Mouse (Mus musculus) limb, embryonic 14.5 days (tissue): ENCODE measurements around the gene Nacad. TPM values are rescaled to one million over a fixed set of nuclear protein-coding genes. Genes with fewer than 3 reads are reported as not detected.

ENCODE experiments used
- ATAC-seq: fragments of 200-750 bp; cut with Nextera tagmentation; 2 replicates; pipeline ENCODE4 v1.8.0; 2017; ENCODE audit warnings: low read depth, moderate number of reproducible peaks, moderate TSS enrichment; ENCODE audit not compliant: low FRiP score
- DNase-seq: peaks from one replicate; pipeline ENCODE4 v3.0.0-alpha.2; 2015; ENCODE audit warnings: low spot score
- H3K27ac ChIP-seq: fragments of 300-500 bp; sonication (generic); replicated peaks from 2 replicates; pipeline ENCODE4 v1.5.1; 2014; ENCODE audit warnings: low read depth, mild to moderate bottlenecking, low read length, moderate library complexity, mixed read lengths
- H3K27me3 ChIP-seq: fragments of 300-500 bp; sonication (generic); 2 replicates; pipeline ENCODE4 v1.6.1; 2014; ENCODE audit warnings: low read length, mixed read lengths; ENCODE audit not compliant: control insufficient read depth, insufficient read depth
- H3K36me3 ChIP-seq: fragments of 300-500 bp; sonication (generic); 2 replicates; pipeline ENCODE4 v1.6.1; 2014; ENCODE audit warnings: mild to moderate bottlenecking, low read length, moderate library complexity, mixed read lengths; ENCODE audit not compliant: control insufficient read depth, insufficient read depth
- H3K4me1 ChIP-seq: fragments of 300-500 bp; sonication (generic); 2 replicates; pipeline ENCODE4 v1.6.1; 2014; ENCODE audit warnings: antibody characterized with exemption, low read length, mixed read lengths; ENCODE audit not compliant: control insufficient read depth, insufficient read depth
- H3K4me2 ChIP-seq: fragments of 300-500 bp; sonication (generic); replicated peaks from 2 replicates; pipeline ENCODE4 v1.6.1; 2014; ENCODE audit warnings: low read depth, mild to moderate bottlenecking, low read length, moderate library complexity; ENCODE audit not compliant: severe bottlenecking
- H3K4me3 ChIP-seq: fragments of 300-500 bp; sonication (generic); replicated peaks from 2 replicates; pipeline ENCODE4 v1.5.1; 2014; ENCODE audit warnings: low read length
- H3K9ac ChIP-seq: fragments of 300-500 bp; sonication (generic); 2 replicates; pipeline ENCODE4 v1.6.1; 2014; ENCODE audit warnings: mild to moderate bottlenecking, low read depth, low read length, moderate library complexity; ENCODE audit not compliant: severe bottlenecking
- H3K9me3 ChIP-seq: fragments of 300-500 bp; sonication (generic); 2 replicates; pipeline ENCODE4 v1.6.1; 2016; ENCODE audit warnings: low read length; ENCODE audit not compliant: control insufficient read depth
- POLR2A ChIP-seq: fragments of 200-500 bp; IDR thresholded peaks from 2 replicates; pipeline ENCODE4 v1.8.0; 2012; ENCODE audit warnings: inconsistent platforms, mild to moderate bottlenecking, moderate library complexity, borderline replicate concordance; ENCODE audit not compliant: insufficient read depth, insufficient read length; ENCODE audit errors: extremely low read depth
- WGBS: fragments of 180-500 bp; shearing (Covaris S2); extraction: QIAGEN DNeasy Blood & Tissue Kit; methylation state at CpG from one replicate; pipeline ENCODE4 v1.1.7; 2014; 5-methylcytosine and 5-hydroxymethylcytosine counted together
- polyA plus RNA-seq, 2 experiments: library from polyadenylated mRNA; depleted of rRNA in 1 of 2; stranded (reverse) in 1 of 2; unstranded in 1 of 2; fragments of >200 nt; fragmentation: Nextera tagmentation in 1 of 2; extraction: Ambion mirVana in 1 of 2; gene quantifications; 2 replicates each; pipeline versions ENCODE4 v1.2.1 to v1.2.3; 2012 to 2014

Gene Nacad
- polyA plus RNA-seq, 2 experiments = 0.89 to 2.0 TPM

DNA sequence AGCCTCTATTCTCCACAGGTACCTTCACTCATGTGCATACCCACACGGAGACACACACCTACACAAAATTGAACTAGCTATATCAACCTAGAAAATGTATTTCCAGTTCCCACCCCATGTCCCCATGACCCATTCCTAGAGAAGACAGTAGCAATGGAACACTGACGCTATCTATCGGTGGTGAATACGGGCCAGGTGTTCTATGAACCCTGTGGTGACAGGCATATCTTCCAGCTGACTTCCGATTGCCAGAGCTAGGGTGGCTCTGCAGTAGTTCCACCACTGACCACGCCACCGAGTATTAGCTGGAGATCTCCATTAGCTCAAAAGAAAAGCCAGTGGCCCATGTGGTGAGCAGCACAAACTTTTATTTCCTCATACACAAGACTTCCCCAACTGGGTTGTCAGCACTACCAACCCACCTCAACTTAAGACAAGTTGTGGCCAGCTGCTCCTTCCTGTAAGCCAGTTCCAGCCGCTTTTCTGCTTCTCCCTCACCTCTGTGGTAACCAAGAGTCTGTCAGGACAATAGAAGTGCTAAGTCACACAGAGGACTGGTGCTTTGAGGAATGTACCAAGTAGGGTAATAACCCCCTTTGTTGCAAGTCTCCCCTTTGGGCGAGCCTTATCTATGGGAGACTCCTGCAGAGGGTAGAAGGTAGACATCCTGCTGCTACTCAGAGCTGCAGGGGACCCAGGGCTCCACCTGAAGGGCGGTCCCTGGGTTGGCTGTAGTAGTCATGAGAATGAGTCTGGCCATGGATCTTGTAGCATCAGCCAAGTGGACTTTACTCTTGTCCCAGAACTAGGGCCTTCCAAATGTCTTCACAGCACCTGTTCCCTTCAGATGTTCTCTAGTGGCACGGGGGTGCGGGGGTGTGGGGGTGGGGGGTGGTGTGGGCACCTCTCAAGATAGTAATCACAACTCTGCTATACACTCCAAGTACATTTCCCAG is 9.7 kb upstream of the Nacad start:
- no peaks in the 10 kb centered on the region for H3K4me1 ChIP-seq
- no peaks in the 10 kb centered on the region for H3K27me3 ChIP-seq
- 91% methylated on average over 12 of the region's 12 CpGs for WGBS
- no peaks in the 10 kb centered on the region for H3K9me3 ChIP-seq
- peaks cover 88% of the 10 kb centered on the region for H3K36me3 ChIP-seq
- H3K27ac ChIP-seq = no peak overlapping the region
- H3K4me3 ChIP-seq = no peak overlapping the region
- DNase-seq = no peak
- H3K4me2 ChIP-seq = no peak overlapping the region
- no peak for ATAC-seq
- TF ChIP-seq POLR2A = no peak
- no peak overlapping the region for H3K9ac ChIP-seq

DNA sequence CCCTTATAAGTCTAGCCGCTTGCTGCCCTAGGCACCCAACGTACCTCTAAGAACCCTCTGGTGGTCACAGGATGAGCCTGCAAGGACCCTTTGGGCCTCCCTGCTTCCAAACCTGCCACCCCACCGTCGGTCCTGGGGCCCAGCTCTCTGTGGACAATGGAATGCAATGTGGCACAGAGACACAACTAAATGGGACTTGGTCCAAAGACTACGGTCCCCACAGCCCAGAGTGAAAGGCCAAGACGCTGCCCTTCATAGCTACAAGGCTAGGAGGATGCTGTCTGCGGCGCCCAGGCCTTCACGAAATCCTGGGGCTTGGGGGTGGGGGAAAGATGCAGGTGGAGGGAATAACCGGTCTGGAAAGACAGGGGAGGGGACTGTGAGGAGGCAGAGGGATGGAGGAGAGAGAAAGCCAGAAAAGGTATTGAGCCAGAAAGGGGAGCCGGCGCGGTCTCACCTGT is 802 bp downstream of the Nacad start:
- H3K4me1 ChIP-seq = peaks cover 15% of the 10 kb centered on the region; the same call in 1 of the 2 replicates
- H3K27ac ChIP-seq = no peak overlapping the region
- TF ChIP-seq POLR2A = no peak
- 13% methylated on average over 13 of the region's 13 CpGs for WGBS
- peaks cover 21% of the 10 kb centered on the region; the same call in 1 of the 2 replicates for H3K27me3 ChIP-seq
- DNase-seq (no peak), ATAC-seq (peak; percentile 7; the same call in 1 of the 2 replicates)
- no peaks in the 10 kb centered on the region for H3K9me3 ChIP-seq
- peak overlapping the region; percentile 71 for H3K4me2 ChIP-seq
- H3K36me3 ChIP-seq = 0 out of 2 replicates have a peak, but pooled peaks cover 1% of the 10 kb centered on the region
- H3K4me3 ChIP-seq = peak overlapping the region; percentile 40
- H3K9ac ChIP-seq = peak overlapping the region; percentile 52

GRCm38 (mm10) chr11:6604604-6604936 is 1.3 kb downstream of the Nacad start:
- DNase-seq (no peak), ATAC-seq (no peak)
- Histone ChIP-seq H3K27me3 (peaks cover 21% of the 10 kb centered on the region; the same call in 1 of the 2 replicates), H3K4me2 (peak overlapping the region; percentile 71), H3K4me1 (peaks cover 15% of the 10 kb centered on the region; the same call in 1 of the 2 replicates), H3K4me3 (no peak overlapping the region), H3K36me3 (peaks cover 5% of the 10 kb centered on the region; the same call in 1 of the 2 replicates), H3K27ac (no peak overlapping the region), H3K9ac (peak overlapping the region; percentile 52; the same call in 1 of the 2 replicates), H3K9me3 (no peaks in the 10 kb centered on the region)
- no peak for TF ChIP-seq POLR2A

GRCm38 (mm10) chr11:6603887-6604603 is 1.8 kb downstream of the Nacad start:
- DNase-seq (peak; percentile 60), ATAC-seq (0 out of 2 replicates have a peak, but pooled peaks have one; percentile 5)
- Histone ChIP-seq H3K27me3 (peaks cover 21% of the 10 kb centered on the region; the same call in 1 of the 2 replicates), H3K4me1 (peaks cover 15% of the 10 kb centered on the region; the same call in 1 of the 2 replicates), H3K4me2 (no peak overlapping the region), H3K9me3 (no peaks in the 10 kb centered on the region), H3K9ac (no peak overlapping the region), H3K4me3 (no peak overlapping the region), H3K36me3 (peaks cover 5% of the 10 kb centered on the region; the same call in 1 of the 2 replicates), H3K27ac (no peak overlapping the region)
- TF ChIP-seq POLR2A = no peak
- WGBS = 11% methylated on average over 12 of the region's 12 CpGs

DNA sequence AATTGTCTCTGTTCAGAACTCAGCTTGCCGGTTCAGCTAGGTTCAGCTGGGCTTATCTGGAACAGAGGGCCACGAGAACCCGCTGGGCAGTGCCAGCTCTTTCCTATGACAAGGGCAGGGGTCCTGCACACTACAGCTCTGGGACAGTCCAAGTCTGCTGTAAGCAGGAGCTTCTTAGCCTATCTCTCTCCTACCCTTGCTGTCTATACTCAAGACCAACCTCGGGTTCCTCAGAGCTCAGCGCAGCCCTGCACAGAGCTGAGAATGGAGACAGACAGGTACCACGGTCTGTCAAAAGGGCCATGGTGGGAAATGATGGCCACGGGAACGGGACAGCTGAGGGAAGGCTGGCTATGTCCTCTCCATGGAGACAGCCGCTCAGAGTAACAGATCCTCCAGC is 2.6 kb downstream of the Nacad start:
- Histone ChIP-seq H3K9ac (no peak overlapping the region), H3K4me2 (no peak overlapping the region), H3K36me3 (peaks cover 5% of the 10 kb centered on the region; the same call in 1 of the 2 replicates), H3K9me3 (no peaks in the 10 kb centered on the region), H3K27me3 (peaks cover 21% of the 10 kb centered on the region; the same call in 1 of the 2 replicates), H3K4me3 (no peak overlapping the region), H3K27ac (no peak overlapping the region), H3K4me1 (peaks cover 15% of the 10 kb centered on the region; the same call in 1 of the 2 replicates)
- no peak for DNase-seq
- ATAC-seq = no peak
- TF ChIP-seq POLR2A = no peak
- 81% methylated on average over 9 of the region's 9 CpGs for WGBS
